Mouse (Mus musculus) mesoderm, embryonic 11.5 days (tissue): Measurements from ENCODE around the gene Acsl6.

Experiments used
- DNase-seq: peaks from one replicate; pipeline ENCODE4 v3.0.0-alpha.2; 2012; ENCODE audit warnings: low read depth, low spot score

Acsl6 gene

DNA sequence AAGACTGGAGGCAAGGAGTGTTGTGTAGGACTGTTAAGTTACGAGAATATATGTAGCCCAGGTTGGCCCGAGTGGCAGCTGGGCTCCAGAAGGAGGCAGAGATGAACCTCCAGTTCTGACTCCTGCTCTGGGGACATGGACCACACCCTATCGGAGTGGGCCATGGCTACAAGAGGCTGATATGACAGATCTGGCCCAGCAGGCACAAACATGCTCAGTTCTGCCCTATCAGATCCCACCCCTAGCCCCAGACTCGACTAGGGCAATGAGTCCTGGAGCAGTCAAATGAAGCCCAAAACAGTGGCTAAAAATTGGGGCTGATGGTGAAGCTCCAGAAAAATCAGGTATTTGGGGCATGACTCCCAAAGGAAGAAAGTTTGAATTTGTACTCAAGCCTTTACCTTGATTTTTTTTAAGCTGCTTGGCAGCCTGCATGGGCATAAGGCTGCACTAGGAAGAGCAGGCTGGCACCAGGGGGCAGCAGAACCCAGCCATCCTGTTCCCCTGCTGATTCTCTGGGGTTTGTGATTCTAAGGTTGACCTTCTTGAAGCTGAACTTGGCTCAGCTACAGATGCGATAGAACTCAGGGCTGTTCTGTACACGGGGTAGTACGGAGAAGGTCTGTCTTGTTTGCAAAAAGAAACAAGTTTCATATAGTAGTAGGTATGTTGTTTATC, 3.7 kb downstream of the Acsl6 start:
- DNase-seq, result peak; percentile 43

- no peak for DNase-seq
Observed at GRCm38 (mm10) chr11:54310588-54310987, 7.0 kb downstream of the Acsl6 start.

- peak; percentile 47 for DNase-seq
Observed at GRCm38 (mm10) chr11:54312021-54312420, 8.4 kb downstream of the Acsl6 start.

DNA sequence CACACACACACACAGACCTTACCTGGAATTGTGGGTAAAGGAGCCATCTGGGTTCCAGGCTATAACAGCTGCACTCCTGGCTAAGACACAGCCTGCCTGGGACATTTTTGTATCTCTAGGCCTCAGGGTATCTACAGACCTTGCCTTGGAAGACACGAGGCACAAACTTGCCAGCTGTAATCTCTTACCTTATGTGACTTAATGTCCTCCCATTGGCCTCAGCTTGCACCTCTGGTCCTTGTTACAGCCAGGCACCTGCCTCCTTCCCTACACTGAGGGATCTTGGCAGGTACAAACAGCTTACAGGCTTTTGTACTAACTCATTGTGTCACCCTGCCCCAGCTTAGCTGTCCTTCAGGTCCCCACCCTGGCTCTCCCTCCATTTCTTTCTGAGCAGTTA, 9.0 kb downstream of the Acsl6 start:
- no peak for DNase-seq

DNA sequence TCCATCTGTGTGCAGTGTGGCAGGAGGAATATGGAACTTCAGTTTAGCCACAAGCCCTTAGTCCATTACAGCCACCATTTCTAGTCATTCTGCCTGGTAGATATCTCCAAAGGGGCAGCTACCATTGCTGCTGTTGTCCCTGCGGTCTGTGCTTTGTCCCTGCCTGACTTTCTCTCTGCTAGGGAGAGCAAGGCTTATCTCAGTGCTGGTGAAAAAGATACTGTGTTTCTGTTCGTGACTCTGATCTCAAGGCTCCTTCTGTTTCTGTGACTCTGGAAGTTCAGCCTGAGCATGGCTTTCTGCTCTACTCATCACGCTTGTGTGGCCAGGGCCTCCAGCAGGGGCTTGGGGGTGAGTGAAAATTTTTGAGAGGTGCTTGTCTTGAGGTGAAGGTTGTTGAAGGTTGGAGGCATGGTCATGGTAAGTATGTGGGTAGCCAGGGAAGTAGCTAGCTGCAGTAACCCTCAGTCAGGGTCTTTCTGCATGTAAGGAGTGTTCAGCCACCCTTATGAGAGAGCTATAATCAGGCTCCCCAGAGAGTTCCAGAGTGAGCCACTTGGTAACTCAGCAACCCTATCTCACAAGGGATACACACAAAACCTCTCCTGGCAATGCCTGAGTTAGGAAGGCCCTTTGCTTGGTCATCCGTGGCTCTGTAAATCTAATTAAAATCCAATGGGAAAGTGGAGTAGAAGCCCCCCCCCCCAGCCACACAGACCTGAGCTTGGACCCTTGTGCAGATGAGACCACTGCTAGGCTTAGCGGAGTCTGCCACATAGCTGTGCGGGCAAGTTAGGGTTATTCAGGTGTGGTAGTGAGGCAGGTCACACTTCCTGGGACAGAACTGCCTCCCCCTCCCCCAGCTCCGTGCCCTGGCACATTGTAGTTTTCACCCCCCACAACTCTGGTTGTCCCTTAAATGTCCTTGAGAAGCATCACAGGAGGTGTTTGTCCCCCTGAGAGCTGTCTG, 10.1 kb downstream of the Acsl6 start:
- no peak for DNase-seq

- no peak for DNase-seq
Observed at GRCm38 (mm10) chr11:54314740-54315139, 11.1 kb downstream of the Acsl6 start.

DNA sequence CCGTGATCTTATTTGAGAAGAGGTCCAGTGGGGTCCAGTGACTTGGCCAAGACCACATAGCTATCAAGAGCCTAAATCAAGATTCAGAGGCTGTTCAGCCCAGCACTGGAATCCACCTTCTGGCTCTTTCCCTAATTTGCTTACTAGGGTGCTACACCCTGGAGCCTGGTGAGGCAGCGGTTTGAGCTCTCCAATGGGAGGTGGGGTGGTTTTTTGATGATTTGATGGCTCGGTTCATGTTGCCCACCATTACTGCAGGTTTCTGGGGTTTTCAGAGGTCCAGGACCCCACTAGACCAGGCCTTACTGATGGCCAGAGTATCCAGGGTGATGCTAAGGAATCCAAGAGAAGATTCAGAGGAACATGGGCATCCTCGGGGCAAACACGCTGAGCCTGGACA, 11.7 kb downstream of the Acsl6 start:
- DNase-seq, result no peak

- no peak for DNase-seq
Observed at GRCm38 (mm10) chr11:54317361-54317760, 13.8 kb downstream of the Acsl6 start.

- no peak for DNase-seq
Observed at GRCm38 (mm10) chr11:54317795-54318194, 14.2 kb downstream of the Acsl6 start.

DNA sequence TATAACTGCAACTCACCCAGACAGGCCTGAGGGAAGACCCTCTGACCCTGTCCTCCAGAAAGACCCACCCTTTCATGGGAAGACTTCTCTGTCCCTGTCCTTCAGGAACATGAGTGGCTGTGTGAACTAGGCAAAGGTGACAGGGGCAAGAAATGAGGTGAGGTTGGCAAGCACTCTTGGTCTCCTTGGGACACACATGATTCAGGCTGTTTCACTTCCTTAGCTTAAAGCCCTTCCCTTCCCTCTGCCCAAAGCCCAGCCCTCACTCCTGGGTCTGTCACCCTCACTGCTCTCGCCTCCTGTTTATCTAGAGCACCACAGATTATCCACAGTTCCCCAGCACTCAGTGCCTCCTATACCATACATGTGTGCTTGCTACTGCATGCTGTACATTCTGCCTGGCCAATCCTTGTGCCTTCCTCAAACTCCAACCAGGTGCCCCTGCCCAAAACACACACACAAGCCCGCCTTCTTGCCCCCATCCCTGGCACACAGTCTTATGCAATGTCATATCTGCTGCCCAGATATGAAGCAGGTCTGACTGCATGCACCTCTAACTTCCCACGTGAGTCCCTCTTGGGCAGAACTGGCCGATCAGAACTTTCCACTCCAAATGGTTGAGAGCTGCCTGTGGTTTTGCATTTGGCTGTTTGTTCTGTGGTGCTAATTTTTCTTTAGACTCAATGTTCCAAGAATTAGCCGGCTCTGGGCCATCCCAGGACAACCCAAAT, 18.4 kb downstream of the Acsl6 start:
- DNase-seq, result no peak

DNA sequence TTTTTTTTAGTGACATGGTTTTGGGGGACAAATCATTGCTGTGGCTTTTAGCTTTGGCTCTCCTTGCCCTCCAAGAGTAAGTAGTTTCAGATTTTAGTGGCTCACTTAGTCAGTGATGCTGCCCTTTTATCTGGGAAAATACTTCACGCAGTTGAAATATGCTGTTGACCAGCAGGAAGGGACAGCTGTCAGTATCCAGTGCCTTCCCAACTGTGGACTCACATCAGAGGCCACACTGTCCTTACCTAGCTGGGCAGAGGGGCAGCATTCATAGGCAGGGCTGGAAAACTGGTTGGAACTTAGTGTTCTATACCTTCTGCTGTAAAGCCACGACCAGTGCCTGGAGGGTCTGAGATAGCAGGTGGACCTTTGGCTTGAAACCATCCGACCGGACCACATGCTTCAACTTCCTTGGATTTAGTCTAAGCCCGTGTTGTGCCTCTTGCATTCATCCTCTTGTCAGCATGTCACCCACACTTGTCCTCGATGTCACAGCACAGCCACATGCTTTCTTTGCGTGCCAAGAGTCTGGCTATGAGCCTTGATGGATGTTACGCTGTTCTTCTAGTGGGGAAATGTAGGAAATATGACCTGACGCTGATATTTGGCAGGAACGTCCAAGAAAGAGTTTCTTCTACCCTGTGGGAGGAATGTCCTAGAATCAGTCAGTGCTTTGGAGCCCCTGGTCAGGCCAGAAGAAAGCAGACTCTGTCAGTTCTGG, 28.0 kb downstream of the Acsl6 start:
- no peak for DNase-seq

GRCm38 (mm10) chr11:54336165-54336707, 32.6 kb downstream of the Acsl6 start:
- no peak for DNase-seq

DNA sequence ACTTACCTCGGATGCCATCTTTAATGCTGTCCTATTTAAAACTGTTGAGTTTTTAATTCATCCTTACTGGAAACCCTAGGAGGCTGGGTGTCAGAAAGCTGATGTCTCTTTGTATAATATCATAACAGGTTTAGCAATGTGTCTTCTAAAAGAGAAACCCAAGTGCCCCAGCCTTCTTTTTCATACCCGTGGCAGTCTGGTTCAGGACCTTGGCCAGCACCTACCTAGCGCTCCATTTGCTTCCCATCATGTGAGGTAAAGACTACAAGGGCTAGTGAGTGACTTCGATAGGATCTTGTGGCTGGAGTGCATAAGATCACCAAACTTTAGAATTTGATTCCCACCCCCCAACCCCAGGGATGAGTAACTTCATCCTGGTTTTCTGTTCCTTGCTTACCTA, 40.1 kb downstream of the Acsl6 start:
- peak; percentile 64 for DNase-seq

DNA sequence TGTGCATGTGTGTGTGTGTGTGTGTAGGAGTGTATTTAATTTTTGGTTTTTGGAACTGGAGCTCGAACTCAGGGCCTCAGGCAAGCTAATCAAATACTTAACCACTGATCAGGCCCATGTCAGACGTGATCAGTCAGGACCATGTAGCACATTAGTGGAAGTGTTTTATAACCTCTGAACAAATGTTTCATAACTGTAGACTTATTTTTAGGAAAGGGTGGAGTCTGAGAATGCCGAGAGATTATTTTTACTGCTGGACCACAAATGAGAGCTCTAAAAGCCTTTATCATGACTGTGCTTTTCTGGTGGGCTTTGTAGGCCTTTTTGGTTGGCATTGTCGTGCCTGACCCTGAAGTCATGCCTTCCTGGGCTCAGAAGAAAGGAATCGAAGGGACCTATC, 48.1 kb downstream of the Acsl6 start:
- no peak for DNase-seq

GRCm38 (mm10) chr11:54353121-54353576, 49.6 kb downstream of the Acsl6 start:
- DNase-seq, result peak; percentile 55

- peak; percentile 79 for DNase-seq
Observed at GRCm38 (mm10) chr11:54354595-54355563, 51.3 kb downstream of the Acsl6 start.

DNA sequence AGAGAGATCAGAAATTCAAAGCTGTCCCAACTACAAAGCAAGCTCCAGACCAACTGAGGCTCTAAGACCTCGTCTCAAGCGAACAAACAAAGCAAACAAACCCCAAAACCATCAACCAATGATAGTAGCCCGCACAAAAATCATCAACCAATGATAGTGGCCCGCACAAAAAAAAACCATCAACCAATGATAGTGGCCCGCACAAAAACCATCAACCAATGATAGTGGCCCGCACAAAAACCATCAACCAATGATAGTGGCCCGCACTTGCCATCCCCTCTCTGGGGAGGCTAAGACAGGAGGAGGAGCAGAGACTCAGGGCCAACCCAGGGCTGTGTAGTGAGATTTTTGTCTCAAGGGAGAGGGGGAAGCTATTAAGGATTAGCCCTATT, 52.0 kb downstream of the Acsl6 start:
- DNase-seq, result no peak

DNA sequence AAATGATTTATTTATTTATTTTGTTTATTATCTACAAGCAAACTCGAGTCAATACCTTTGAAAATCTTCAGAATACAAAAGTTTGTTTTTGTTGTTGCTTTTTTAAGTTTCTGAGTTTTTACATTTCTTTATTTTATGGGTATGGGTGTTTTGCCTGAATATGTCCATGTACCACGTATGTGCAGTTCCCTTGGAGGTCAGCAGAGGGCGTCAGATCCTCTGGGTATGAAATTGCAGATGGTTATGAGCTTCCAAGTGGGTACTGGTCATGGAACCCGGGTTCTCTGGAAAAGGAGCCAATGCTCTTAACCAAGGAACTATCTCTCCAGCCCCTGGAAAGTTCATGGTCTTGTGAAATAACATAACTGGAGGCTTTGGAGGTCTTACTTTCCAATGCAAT, 53.1 kb downstream of the Acsl6 start:
- DNase-seq, result no peak

DNA sequence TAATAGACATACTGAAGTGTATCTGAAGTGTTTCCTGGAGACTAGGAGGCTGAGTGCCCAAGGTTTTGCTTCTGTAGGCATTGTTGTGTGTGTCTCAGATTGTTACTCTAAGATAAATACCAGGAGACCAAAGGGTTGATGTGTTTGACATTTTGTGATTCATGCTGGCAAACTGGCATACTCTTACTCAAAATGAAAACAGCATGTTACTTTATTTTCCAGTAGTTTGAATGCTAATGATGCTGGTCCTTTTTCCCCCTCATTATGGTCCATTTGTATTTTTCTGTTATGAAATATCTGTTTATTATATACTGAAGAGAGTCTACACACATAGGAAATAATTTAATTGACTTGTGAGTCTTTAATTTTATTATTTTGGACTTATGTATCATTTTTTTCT, 69.0 kb downstream of the Acsl6 start:
- no peak for DNase-seq

DNA sequence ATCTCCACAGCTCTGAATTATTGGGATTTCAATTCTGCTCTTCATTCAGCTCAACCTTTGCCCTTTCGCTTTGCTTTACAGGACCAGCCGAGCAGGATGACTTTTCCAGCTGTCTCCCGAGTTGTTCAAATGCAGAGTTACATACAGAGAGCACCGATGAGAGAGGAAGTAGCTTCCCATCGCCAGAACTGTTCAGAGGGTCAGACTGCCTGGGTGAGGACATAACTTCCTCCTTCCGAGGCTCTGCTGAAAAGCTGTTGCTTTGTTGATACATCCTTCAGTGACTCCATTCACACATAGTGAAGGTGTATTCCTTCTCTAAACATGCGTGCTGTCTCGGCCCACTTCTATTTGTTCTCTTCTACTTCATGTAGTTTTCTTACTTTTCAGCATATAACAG, 86.8 kb downstream of the Acsl6 start:
- DNase-seq, result peak; percentile 39
